Mouse (Mus musculus) G1E (cell line): ENCODE measurements around the gene Rps3. TPM values are rescaled to one million over a fixed set of nuclear protein-coding genes. Genes with fewer than 3 reads are reported as not detected.

Experiments
- ATAC-seq: 2 replicates; pipeline ENCODE4 v1.8.0; 2016; ENCODE audit warnings: mild to moderate bottlenecking; ENCODE audit not compliant: insufficient number of reproducible peaks, poor library complexity, low FRiP score, severe bottlenecking; ENCODE audit errors: extremely low read depth
- DNase-seq: peaks from one replicate; pipeline ENCODE4 v3.0.0; 2012; ENCODE audit warnings: low spot score
- H3K27me3 ChIP-seq: 2 replicates; pipeline ENCODE4 v1.6.1; 2012; ENCODE audit warnings: mild to moderate bottlenecking, low read length, inconsistent platforms; ENCODE audit not compliant: insufficient read depth
- H3K36me3 ChIP-seq: replicated peaks from 2 replicates; pipeline ENCODE3; 2012; ENCODE audit warnings: mild to moderate bottlenecking, inconsistent platforms
- H3K4me1 ChIP-seq: 2 replicates; pipeline ENCODE4 v1.6.1; 2012; ENCODE audit warnings: low read depth, low read length, inconsistent platforms, mixed read lengths; ENCODE audit not compliant: insufficient read depth
- H3K4me3 ChIP-seq: 2 replicates; pipeline ENCODE4 v1.5.1; 2012; ENCODE audit warnings: low read depth, mild to moderate bottlenecking, inconsistent platforms, low read length, moderate library complexity, mixed read lengths
- H3K9me3 ChIP-seq: replicated peaks from 2 replicates; pipeline ENCODE4 v1.6.1; 2012; ENCODE audit warnings: inconsistent platforms
- CTCF ChIP-seq: IDR thresholded peaks from 2 replicates; pipeline ENCODE4 v1.5.1; 2012; ENCODE audit warnings: low read depth, low read length, inconsistent platforms, mixed read lengths
- GATA1 ChIP-seq: IDR thresholded peaks from 2 replicates; pipeline ENCODE4 v1.6.1; 2012; ENCODE audit warnings: borderline replicate concordance, low read length, inconsistent platforms, mixed read lengths
- GATA2 ChIP-seq: IDR thresholded peaks from 2 replicates; pipeline ENCODE4 v1.6.1; 2012; ENCODE audit warnings: low read depth, low read length, inconsistent platforms, borderline replicate concordance
- POLR2AphosphoS5 ChIP-seq: IDR thresholded peaks from 2 replicates; pipeline ENCODE4 v1.6.1; 2012; ENCODE audit warnings: low read depth, low read length, inconsistent platforms; ENCODE audit not compliant: insufficient replicate concordance
- TAL1 ChIP-seq: conservative IDR thresholded peaks from 2 replicates; pipeline ENCODE4 v1.6.1; 2012; ENCODE audit warnings: low read depth, low read length, inconsistent platforms, mixed read lengths
- polyA plus RNA-seq: library from polyadenylated mRNA; stranded (reverse); fragments of >175 nt; gene quantifications from 2 replicates; pipeline ENCODE4 v1.2.3, GENCODE M21; 2012
- total RNA-seq, 2 experiments: library from RNA; stranded (forward) in 1 of 2; stranded (reverse) in 1 of 2; fragments of 200-1000 nt in 1 of 2; fragments of >200 nt in 1 of 2; fragmentation: Nextera tagmentation in 1 of 2; gene quantifications; 2 replicates each; pipeline ENCODE4 v1.2.3; 2014 to 2017

Rps3 gene
- total and polyA plus RNA-seq, 3 experiments = 482 to 2,538 (median 541) TPM

DNA sequence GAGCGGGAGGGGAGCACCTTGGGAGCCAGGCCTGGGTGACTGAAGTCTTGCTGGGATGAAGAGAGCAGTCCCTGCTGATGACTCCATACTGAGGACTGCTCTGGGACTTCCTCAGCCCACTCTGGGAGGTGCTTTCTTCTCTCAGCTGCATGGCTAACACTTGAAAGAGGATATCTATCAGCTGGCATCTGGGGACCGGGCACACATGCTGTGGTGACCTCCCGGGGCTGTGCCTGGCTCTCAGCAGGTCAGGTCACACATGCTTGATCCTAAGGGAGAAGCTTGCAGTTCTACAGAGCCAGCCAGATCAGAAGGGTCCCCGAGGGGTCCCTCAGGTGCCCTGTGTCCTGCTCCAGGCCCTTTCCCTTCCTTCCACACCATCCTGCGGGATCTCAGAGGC is 40.4 kb downstream of the Rps3 start:
- Histone ChIP-seq H3K4me1 (no peaks in the 10 kb centered on the region; the same call in 1 of the 2 replicates), H3K4me3 (no peak overlapping the region), H3K36me3 (no peaks in the 10 kb centered on the region), H3K27me3 (peaks cover 38% of the 10 kb centered on the region), H3K9me3 (no peaks in the 10 kb centered on the region)
- no peak for DNase-seq
- TF ChIP-seq CTCF = 0 out of 2 replicates have a peak, but pooled peaks have one; percentile 4
- TF ChIP-seq TAL1 = no peak
- no peak for ATAC-seq

DNA sequence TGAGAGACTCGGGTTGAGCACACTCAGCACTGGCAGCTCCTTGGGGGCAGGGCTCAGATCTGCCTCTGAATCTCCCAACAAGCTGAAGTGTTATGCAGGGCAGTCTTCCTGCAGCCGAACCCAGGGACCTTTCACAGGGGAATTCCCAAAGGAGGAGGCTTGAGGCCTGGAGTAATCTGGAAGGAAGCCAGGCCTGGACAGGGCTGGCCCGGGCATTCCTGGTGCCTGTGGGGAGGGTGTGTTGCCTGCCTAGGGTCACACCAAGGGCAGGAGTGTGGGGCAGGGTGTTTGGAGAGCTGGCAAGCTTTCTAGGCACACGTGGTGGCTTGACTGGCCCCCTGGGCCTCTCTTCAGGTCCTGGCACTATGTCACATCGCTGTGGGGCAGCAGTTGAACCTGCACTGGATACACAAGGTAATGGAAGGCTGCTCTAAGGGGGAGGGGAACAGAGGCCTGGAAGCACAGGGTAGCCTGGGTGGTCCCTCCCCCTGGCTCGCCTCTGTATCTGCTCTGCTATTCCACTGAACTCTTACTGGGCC is 41.9 kb downstream of the Rps3 start:
- ATAC-seq (no peak), DNase-seq (no peak)
- TF ChIP-seq CTCF (no peak), POLR2AphosphoS5 (no peak), GATA2 (no peak)
- H3K4me1 ChIP-seq = no peaks in the 10 kb centered on the region; the same call in 1 of the 2 replicates
- no peaks in the 10 kb centered on the region for H3K9me3 ChIP-seq
- peaks cover 34% of the 10 kb centered on the region for H3K27me3 ChIP-seq
- H3K4me3 ChIP-seq = no peak overlapping the region
- H3K36me3 ChIP-seq = no peaks in the 10 kb centered on the region

DNA sequence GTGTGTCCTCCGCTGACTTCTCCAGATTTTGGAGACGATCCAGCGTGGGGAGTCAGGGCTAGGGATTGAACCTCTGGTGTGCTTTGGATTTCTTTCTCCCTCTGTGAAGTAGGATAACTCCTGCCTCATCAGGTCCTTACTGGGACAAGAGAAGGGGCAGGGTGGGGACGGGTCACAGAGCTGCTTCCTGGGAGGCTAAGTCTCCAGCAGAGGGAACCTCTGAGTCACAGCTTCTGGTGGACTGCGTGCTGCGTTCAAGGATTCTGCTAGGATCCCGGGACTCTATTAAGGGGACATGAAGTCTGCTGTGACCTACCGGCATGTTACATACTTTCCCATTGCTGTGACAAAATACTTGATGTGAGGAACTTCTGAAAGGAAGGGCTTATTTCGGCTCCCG is 44.7 kb downstream of the Rps3 start:
- TF ChIP-seq CTCF (no peak), GATA1 (no peak), TAL1 (no peak), POLR2AphosphoS5 (no peak), GATA2 (no peak)
- Histone ChIP-seq H3K4me3 (no peak overlapping the region), H3K36me3 (no peaks in the 10 kb centered on the region), H3K27me3 (peaks cover 35% of the 10 kb centered on the region), H3K4me1 (peaks cover 13% of the 10 kb centered on the region), H3K9me3 (no peaks in the 10 kb centered on the region)
- ATAC-seq (no peak), DNase-seq (no peak)

DNA sequence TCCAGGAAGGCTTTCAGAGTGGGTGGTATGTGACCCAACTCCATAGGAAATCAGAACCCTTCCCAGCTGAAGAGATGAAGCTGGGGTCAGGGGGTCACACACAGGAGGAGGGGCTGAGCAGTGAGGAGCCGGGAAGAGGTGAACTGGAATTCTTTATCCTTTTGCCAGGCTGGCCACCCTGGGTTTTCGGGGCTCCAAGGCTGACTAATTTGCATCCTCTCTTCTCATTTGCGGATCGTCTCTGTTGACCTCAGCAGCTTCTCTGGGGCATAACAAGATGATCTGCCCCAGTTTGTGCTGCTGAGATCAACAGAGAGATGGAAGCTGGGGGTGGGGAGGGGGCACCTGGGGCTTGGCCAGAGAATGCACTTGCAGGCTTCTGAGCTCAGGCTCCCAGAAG is 47.0 kb downstream of the Rps3 start:
- DNase-seq (no peak), ATAC-seq (no peak)
- Histone ChIP-seq H3K4me1 (peaks cover 13% of the 10 kb centered on the region), H3K4me3 (no peak overlapping the region), H3K9me3 (no peaks in the 10 kb centered on the region), H3K27me3 (peaks cover 27% of the 10 kb centered on the region), H3K36me3 (no peaks in the 10 kb centered on the region)
- no peak for TF ChIP-seq GATA1
- no peak for TF ChIP-seq TAL1
- no peak for TF ChIP-seq POLR2AphosphoS5
- TF ChIP-seq CTCF = no peak
- TF ChIP-seq GATA2 = no peak

DNA sequence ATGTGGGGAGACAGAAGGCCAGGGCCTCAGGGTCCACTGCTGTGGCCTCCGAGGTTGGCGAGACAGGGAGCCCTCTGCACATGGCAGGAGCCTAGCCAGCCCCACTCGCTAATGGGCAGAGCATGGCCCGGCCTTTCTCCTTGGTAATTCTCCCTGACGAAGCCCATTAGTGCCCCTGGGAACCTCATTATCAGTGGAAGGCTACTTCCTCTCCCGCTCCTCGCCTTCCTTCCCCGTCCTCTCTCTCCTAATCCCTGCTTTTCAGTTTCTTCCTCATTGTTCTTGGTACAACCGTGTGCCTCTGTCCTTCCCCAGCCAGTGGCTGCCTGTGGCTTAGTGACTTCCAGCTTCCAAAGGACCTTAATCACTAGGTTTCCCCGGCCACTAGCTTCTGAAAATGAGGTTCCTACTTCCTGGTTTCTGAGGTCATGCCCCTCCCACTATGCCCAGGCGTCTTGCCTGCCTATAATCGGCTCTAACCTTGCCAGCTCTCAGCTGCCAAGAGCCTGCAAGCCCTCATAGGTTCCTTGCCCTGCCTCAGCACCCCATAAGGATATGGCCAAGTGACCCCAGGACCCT is 48.8 kb downstream of the Rps3 start:
- Histone ChIP-seq H3K27me3 (peaks cover 23% of the 10 kb centered on the region), H3K4me1 (peaks cover 13% of the 10 kb centered on the region), H3K9me3 (no peaks in the 10 kb centered on the region), H3K36me3 (no peaks in the 10 kb centered on the region), H3K4me3 (peak overlapping the region; percentile 47; the same call in 1 of the 2 replicates)
- ATAC-seq = peak; percentile 68
- TF ChIP-seq GATA2 (no peak), TAL1 (no peak), POLR2AphosphoS5 (no peak), GATA1 (no peak), CTCF (no peak)
- peak; percentile 52 for DNase-seq

DNA sequence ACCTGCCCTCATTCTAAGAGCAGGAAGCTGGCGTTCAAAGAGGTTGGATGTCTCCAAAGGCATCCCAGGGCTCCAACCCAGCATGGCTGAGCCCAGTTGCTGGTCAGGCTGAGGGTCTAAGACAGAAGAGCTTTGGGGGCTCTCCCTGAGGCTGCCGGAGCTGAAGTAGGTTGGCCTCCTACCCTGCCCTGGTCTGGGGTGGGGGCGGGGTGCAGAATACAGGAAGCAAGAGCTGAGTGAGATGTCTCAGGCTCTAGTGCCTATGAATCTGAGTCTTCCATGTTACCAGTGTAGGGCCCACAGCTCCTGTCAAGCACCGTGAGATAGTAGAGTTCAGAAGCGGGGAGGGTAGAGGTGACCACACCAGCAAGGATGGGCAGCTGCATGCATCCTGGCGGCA is 50.7 kb downstream of the Rps3 start:
- H3K4me1 ChIP-seq = peaks cover 13% of the 10 kb centered on the region

DNA sequence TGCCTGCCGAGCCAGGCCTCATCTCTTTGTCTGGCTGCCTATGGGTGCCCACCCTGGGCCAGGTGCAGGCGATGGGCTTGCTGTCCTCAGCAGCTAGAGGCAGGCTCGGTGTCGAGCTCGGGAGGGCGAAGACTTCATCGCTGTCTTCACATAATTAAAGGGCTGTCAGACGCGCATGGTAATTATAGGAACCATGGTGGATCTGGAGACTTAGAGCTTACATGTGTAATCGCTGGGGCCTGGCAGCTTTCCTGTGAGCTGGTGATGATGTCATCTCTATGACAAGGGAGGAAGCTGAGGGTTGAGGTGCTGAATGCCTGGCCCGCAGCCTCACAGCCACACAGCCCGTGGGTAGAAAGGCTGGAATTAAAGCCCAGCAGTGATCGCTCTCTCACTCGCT is 51.3 kb downstream of the Rps3 start:
- no peaks in the 10 kb centered on the region for H3K9me3 ChIP-seq
- H3K27me3 ChIP-seq = peaks cover 25% of the 10 kb centered on the region
- no peak for DNase-seq
- H3K4me1 ChIP-seq = peaks cover 13% of the 10 kb centered on the region
- TF ChIP-seq POLR2AphosphoS5 (no peak), TAL1 (no peak), GATA1 (no peak), CTCF (no peak), GATA2 (no peak)
- H3K36me3 ChIP-seq = no peaks in the 10 kb centered on the region
- H3K4me3 ChIP-seq = no peak overlapping the region
- ATAC-seq = no peak

More for the DNA sequence above, 50.7 kb downstream of the Rps3 start:
- Histone ChIP-seq H3K9me3 (no peaks in the 10 kb centered on the region), H3K4me3 (no peak overlapping the region), H3K27me3 (peaks cover 25% of the 10 kb centered on the region), H3K36me3 (no peaks in the 10 kb centered on the region)
- DNase-seq = no peak
- TF ChIP-seq GATA2 = no peak
- TF ChIP-seq CTCF = no peak
- TF ChIP-seq TAL1 = no peak
- no peak for TF ChIP-seq POLR2AphosphoS5
- no peak for TF ChIP-seq GATA1
- no peak for ATAC-seq
